Mouse (Mus musculus): ENCODE measurements around the gene Fbxo34. TPM values are rescaled to one million over a fixed set of nuclear protein-coding genes. Genes with fewer than 3 reads are reported as not detected.

Gene Fbxo34
- polyA plus RNA-seq, 1 experiment from 2014 or later, result 22.9 TPM

- no peak overlapping the region for H3K4me3 ChIP-seq (ENCODE audit: low read depth, low read length)
Observed at GRCm38 (mm10) chr14:47497166-47497565, 46.9 kb downstream of the Fbxo34 start.

GRCm38 (mm10) chr14:47498632-47499031 lies 48.4 kb downstream of the Fbxo34 start:
- no peak overlapping the region for H3K27ac ChIP-seq (ENCODE audit: low read depth, low read length)
- ATAC-seq (replicated peaks; ENCODE audit: low FRiP score) (no peak), DNase-seq (ENCODE audit: low spot score) (no peak)
- no peaks in the 10 kb centered on the region for H3K4me1 ChIP-seq (replicated peaks; ENCODE audit: control insufficient read depth, insufficient read depth, low read length)
- WGBS, result 59% methylated on average over 5 of the region's 5 CpGs
- H3K4me3 ChIP-seq (ENCODE audit: low read depth, low read length), result no peak overlapping the region
- H3K9ac ChIP-seq (ENCODE audit: low read length), result no peak overlapping the region
- no peaks in the 10 kb centered on the region for H3K27me3 ChIP-seq (ENCODE audit: control insufficient read depth, insufficient read depth, low read length)
- no peaks in the 10 kb centered on the region for H3K36me3 ChIP-seq (ENCODE audit: control insufficient read depth, insufficient read depth, low read length)
- H3K9me3 ChIP-seq (ENCODE audit: control insufficient read depth, low read length), result no peaks in the 10 kb centered on the region
- no peak overlapping the region for H3K4me2 ChIP-seq (ENCODE audit: low read depth, low read length, severe bottlenecking)

More at GRCm38 (mm10) chr14:47497166-47497565, 46.9 kb downstream of the Fbxo34 start:
- H3K27ac ChIP-seq (ENCODE audit: low read depth, low read length), result no peak overlapping the region
- 79% methylated on average over 3 of the region's 3 CpGs for WGBS
- H3K4me2 ChIP-seq (ENCODE audit: low read depth, low read length, severe bottlenecking), result no peak overlapping the region
- no peak overlapping the region for H3K9ac ChIP-seq (ENCODE audit: low read length)
- no peak for ATAC-seq (replicated peaks; ENCODE audit: low FRiP score)
- no peaks in the 10 kb centered on the region for H3K36me3 ChIP-seq (ENCODE audit: control insufficient read depth, insufficient read depth, low read length)
- no peaks in the 10 kb centered on the region for H3K27me3 ChIP-seq (ENCODE audit: control insufficient read depth, insufficient read depth, low read length)
- no peaks in the 10 kb centered on the region for H3K9me3 ChIP-seq (ENCODE audit: control insufficient read depth, low read length)
- no peaks in the 10 kb centered on the region for H3K4me1 ChIP-seq (replicated peaks; ENCODE audit: control insufficient read depth, insufficient read depth, low read length)
- no peak for DNase-seq (ENCODE audit: low spot score)

- Histone ChIP-seq H3K9ac (ENCODE audit: low read length) (no peak overlapping the region), H3K4me1 (replicated peaks; ENCODE audit: control insufficient read depth, insufficient read depth, low read length) (no peaks in the 10 kb centered on the region), H3K36me3 (ENCODE audit: control insufficient read depth, insufficient read depth, low read length) (no peaks in the 10 kb centered on the region), H3K27ac (ENCODE audit: low read depth, low read length) (no peak overlapping the region), H3K27me3 (ENCODE audit: control insufficient read depth, insufficient read depth, low read length) (no peaks in the 10 kb centered on the region), H3K4me2 (ENCODE audit: low read depth, low read length, severe bottlenecking) (no peak overlapping the region), H3K4me3 (ENCODE audit: low read depth, low read length) (no peak overlapping the region), H3K9me3 (ENCODE audit: control insufficient read depth, low read length) (no peaks in the 10 kb centered on the region)
- WGBS, result 92% methylated on average over 3 of the region's 3 CpGs
- DNase-seq (ENCODE audit: low spot score) (no peak), ATAC-seq (replicated peaks; ENCODE audit: low FRiP score) (no peak)
Observed at GRCm38 (mm10) chr14:47504036-47504435, 53.8 kb downstream of the Fbxo34 start.

- 94% methylated on average over 5 of the region's 5 CpGs for WGBS
- Histone ChIP-seq H3K4me3 (ENCODE audit: low read depth, low read length) (no peak overlapping the region), H3K27me3 (ENCODE audit: control insufficient read depth, insufficient read depth, low read length) (no peaks in the 10 kb centered on the region), H3K27ac (ENCODE audit: low read depth, low read length) (no peak overlapping the region), H3K4me2 (ENCODE audit: low read depth, low read length, severe bottlenecking) (no peak overlapping the region), H3K9me3 (ENCODE audit: control insufficient read depth, low read length) (no peaks in the 10 kb centered on the region), H3K36me3 (ENCODE audit: control insufficient read depth, insufficient read depth, low read length) (no peaks in the 10 kb centered on the region), H3K9ac (ENCODE audit: low read length) (no peak overlapping the region), H3K4me1 (replicated peaks; ENCODE audit: control insufficient read depth, insufficient read depth, low read length) (no peaks in the 10 kb centered on the region)
- ATAC-seq (replicated peaks; ENCODE audit: low FRiP score), result no peak
- DNase-seq (ENCODE audit: low spot score), result no peak
Observed at GRCm38 (mm10) chr14:47506676-47507075, 56.5 kb downstream of the Fbxo34 start.

- Histone ChIP-seq H3K4me1 (replicated peaks; ENCODE audit: control insufficient read depth, insufficient read depth, low read length) (no peaks in the 10 kb centered on the region), H3K4me2 (ENCODE audit: low read depth, low read length, severe bottlenecking) (no peak overlapping the region), H3K36me3 (ENCODE audit: control insufficient read depth, insufficient read depth, low read length) (no peaks in the 10 kb centered on the region), H3K27ac (ENCODE audit: low read depth, low read length) (no peak overlapping the region), H3K9me3 (ENCODE audit: control insufficient read depth, low read length) (no peaks in the 10 kb centered on the region), H3K9ac (ENCODE audit: low read length) (no peak overlapping the region), H3K27me3 (ENCODE audit: control insufficient read depth, insufficient read depth, low read length) (no peaks in the 10 kb centered on the region), H3K4me3 (ENCODE audit: low read depth, low read length) (no peak overlapping the region)
- no peak for DNase-seq (ENCODE audit: low spot score)
- ATAC-seq (replicated peaks; ENCODE audit: low FRiP score), result no peak
Observed at GRCm38 (mm10) chr14:47508035-47508434, 57.8 kb downstream of the Fbxo34 start.

GRCm38 (mm10) chr14:47510244-47510643 lies 60.0 kb downstream of the Fbxo34 start:
- Histone ChIP-seq H3K9me3 (ENCODE audit: control insufficient read depth, low read length) (no peaks in the 10 kb centered on the region), H3K4me3 (ENCODE audit: low read depth, low read length) (no peak overlapping the region), H3K4me1 (replicated peaks; ENCODE audit: control insufficient read depth, insufficient read depth, low read length) (no peaks in the 10 kb centered on the region), H3K27me3 (ENCODE audit: control insufficient read depth, insufficient read depth, low read length) (no peaks in the 10 kb centered on the region), H3K27ac (ENCODE audit: low read depth, low read length) (no peak overlapping the region), H3K36me3 (ENCODE audit: control insufficient read depth, insufficient read depth, low read length) (no peaks in the 10 kb centered on the region), H3K4me2 (ENCODE audit: low read depth, low read length, severe bottlenecking) (no peak overlapping the region), H3K9ac (ENCODE audit: low read length) (no peak overlapping the region)
- no peak for DNase-seq (ENCODE audit: low spot score)
- WGBS, result 93% methylated on average over 4 of the region's 4 CpGs
- no peak for ATAC-seq (replicated peaks; ENCODE audit: low FRiP score)

GRCm38 (mm10) chr14:47513606-47514005 lies 63.4 kb downstream of the Fbxo34 start:
- DNase-seq (ENCODE audit: low spot score) (no peak), ATAC-seq (replicated peaks; ENCODE audit: low FRiP score) (no peak)
- H3K27ac ChIP-seq (ENCODE audit: low read depth, low read length), result no peak overlapping the region
- H3K4me1 ChIP-seq (replicated peaks; ENCODE audit: control insufficient read depth, insufficient read depth, low read length), result no peaks in the 10 kb centered on the region
- H3K9me3 ChIP-seq (ENCODE audit: control insufficient read depth, low read length), result no peaks in the 10 kb centered on the region
- H3K4me3 ChIP-seq (ENCODE audit: low read depth, low read length), result no peak overlapping the region
- no peak overlapping the region for H3K4me2 ChIP-seq (ENCODE audit: low read depth, low read length, severe bottlenecking)
- H3K36me3 ChIP-seq (ENCODE audit: control insufficient read depth, insufficient read depth, low read length), result no peaks in the 10 kb centered on the region
- 96% methylated on average over 3 of the region's 3 CpGs for WGBS
- no peak overlapping the region for H3K9ac ChIP-seq (ENCODE audit: low read length)
- no peaks in the 10 kb centered on the region for H3K27me3 ChIP-seq (ENCODE audit: control insufficient read depth, insufficient read depth, low read length)

- WGBS, result 77% methylated on average over 7 of the region's 7 CpGs
- no peak for ATAC-seq (replicated peaks; ENCODE audit: low FRiP score)
- H3K36me3 ChIP-seq (ENCODE audit: control insufficient read depth, insufficient read depth, low read length), result no peaks in the 10 kb centered on the region
Observed at GRCm38 (mm10) chr14:47514816-47515453, 64.7 kb downstream of the Fbxo34 start.

GRCm38 (mm10) chr14:47515636-47516035 lies 65.4 kb downstream of the Fbxo34 start:
- H3K36me3 ChIP-seq (ENCODE audit: control insufficient read depth, insufficient read depth, low read length), result no peaks in the 10 kb centered on the region
- WGBS, result 92% methylated on average over 8 of the region's 8 CpGs

More at GRCm38 (mm10) chr14:47514816-47515453, 64.7 kb downstream of the Fbxo34 start:
- Histone ChIP-seq H3K9me3 (ENCODE audit: control insufficient read depth, low read length) (no peaks in the 10 kb centered on the region), H3K4me2 (ENCODE audit: low read depth, low read length, severe bottlenecking) (no peak overlapping the region), H3K4me1 (replicated peaks; ENCODE audit: control insufficient read depth, insufficient read depth, low read length) (no peaks in the 10 kb centered on the region), H3K4me3 (ENCODE audit: low read depth, low read length) (no peak overlapping the region), H3K27me3 (ENCODE audit: control insufficient read depth, insufficient read depth, low read length) (no peaks in the 10 kb centered on the region), H3K9ac (ENCODE audit: low read length) (no peak overlapping the region), H3K27ac (ENCODE audit: low read depth, low read length) (no peak overlapping the region)
- DNase-seq (ENCODE audit: low spot score), result no peak

More at GRCm38 (mm10) chr14:47515636-47516035, 65.4 kb downstream of the Fbxo34 start:
- no peak overlapping the region for H3K4me2 ChIP-seq (ENCODE audit: low read depth, low read length, severe bottlenecking)
- H3K4me1 ChIP-seq (replicated peaks; ENCODE audit: control insufficient read depth, insufficient read depth, low read length), result no peaks in the 10 kb centered on the region
- no peak overlapping the region for H3K27ac ChIP-seq (ENCODE audit: low read depth, low read length)
- no peak overlapping the region for H3K9ac ChIP-seq (ENCODE audit: low read length)
- no peak overlapping the region for H3K4me3 ChIP-seq (ENCODE audit: low read depth, low read length)
- DNase-seq (ENCODE audit: low spot score) (no peak), ATAC-seq (replicated peaks; ENCODE audit: low FRiP score) (no peak)
- no peaks in the 10 kb centered on the region for H3K27me3 ChIP-seq (ENCODE audit: control insufficient read depth, insufficient read depth, low read length)
- no peaks in the 10 kb centered on the region for H3K9me3 ChIP-seq (ENCODE audit: control insufficient read depth, low read length)

Data from forebrain, embryonic 11.5 days (tissue).